Mouse (Mus musculus): ENCODE results near the gene Slc24a3.

Slc24a3 gene

DNA sequence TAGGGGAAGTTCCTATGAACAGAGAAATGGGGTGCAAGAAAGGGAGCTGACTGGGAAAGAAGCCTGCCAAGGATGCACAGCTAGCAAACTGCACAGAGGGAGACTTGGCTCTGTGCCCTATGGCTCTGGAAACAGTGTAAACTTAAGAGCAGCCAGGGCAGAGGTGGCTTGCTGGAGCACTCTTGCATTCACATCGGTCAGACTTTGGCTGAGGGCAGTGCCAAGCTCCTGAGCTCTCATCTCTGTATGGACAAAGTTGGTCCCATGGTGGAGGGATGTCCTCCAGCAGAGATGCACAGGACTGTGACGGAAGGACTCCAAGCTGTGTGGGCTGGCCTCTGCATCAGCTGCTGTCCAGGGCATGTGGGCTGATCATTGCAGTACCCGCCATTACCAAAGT is 516.0 kb downstream of the Slc24a3 start:
- DNase-seq (ENCODE audit: low spot score): peak; percentile 39

DNA sequence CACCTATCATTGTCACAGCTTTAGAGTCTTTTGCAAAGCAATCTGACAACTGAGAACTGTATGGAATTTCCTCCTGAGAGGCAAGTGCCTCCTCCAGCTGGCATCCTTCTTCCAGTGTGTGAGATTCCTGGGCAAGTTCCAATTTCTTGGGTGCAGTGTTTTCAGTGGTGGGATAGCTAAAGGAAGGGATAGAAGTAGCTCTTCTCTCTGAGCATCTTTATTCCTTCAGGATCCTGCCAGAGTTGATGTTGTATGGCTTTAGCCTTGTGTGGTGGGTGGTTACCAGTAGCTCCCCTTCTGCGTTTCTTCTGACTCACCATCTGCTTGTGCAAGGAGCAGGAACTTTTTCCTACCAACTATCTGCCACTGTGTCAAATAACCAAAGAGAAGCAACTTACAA is 516.6 kb downstream of the Slc24a3 start:
- DNase-seq (ENCODE audit: low spot score): no peak

DNA sequence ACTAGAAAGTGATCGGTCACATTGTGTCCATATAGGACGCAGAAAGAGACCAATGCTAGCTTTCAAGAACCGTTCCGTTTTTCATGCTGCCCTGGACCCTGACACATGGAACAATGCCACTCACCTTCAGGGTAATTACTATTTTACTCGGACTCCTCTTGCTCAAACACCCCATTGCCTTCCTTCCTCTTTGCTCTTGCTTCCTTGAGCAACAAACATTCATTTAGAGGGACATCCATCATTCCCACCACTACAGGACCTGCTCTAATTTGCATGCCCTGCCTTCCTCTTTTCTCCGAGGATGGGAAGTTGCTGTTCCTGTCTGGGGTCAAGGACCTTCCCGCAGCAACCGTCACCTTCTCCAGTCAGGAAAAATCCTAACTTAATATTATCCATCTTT is 517.3 kb downstream of the Slc24a3 start:
- no peak for DNase-seq (ENCODE audit: low spot score)

DNA sequence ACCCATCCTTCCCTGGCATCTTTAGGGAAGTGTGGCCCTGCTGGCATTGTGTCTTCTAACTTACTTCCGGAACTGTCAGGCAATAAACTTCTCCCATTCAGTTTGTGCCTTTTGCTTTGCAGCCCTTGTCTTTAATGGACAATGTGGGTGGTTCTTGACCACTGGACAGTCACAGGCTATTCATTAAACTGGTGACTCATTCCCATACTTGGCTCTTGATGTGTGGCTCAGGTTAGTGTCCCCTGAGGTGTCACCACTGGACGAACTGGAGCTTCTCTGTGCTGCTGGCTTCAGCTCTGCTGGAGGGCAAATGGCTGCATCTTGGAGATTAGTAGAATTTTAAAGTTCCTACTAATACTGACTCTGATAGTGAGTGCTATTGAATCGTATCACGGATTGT is 518.5 kb downstream of the Slc24a3 start:
- DNase-seq (ENCODE audit: low spot score): no peak

DNA sequence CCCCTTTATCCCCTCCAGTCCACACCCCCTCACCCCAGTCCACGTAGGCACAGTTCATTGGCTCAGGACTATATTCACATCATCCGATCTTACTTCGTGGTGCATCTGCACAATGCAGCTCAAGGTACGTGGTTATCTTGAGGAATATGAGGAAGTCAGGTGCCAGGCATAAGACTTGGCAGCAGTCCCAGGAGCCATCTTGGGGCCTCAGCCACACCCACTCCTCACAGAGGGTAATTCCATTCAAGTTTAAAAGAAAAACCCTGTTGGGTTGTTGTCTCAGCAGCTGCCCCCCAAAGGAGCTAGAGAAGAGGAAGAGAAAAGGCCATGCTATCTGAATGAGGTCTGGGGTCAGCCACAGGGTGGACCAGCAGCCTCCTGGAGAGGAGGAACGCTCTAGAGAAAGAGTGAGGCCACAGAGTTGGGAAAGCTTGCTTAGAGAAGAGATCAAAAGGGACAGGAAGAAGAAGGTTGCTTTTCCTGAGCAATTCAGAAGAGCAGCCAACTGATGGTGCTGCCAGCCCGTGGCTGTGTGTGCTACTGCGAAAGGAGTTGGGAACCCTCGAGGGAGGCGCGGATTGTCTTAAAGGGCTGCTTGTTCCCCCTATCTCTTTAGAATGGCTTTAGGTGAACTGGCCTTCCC is 523.9 kb downstream of the Slc24a3 start:
- no peak for DNase-seq (ENCODE audit: low spot score)

Measured in ovary, postnatal 10 days (tissue).